Mouse (Mus musculus) right cerebral cortex, postnatal 25 days (tissue): ENCODE measurements around the gene 1810065E05Rik.

Source experiments
- DNase-seq: peaks from one replicate; pipeline ENCODE4 v3.0.0; 2022

Gene 1810065E05Rik

DNA sequence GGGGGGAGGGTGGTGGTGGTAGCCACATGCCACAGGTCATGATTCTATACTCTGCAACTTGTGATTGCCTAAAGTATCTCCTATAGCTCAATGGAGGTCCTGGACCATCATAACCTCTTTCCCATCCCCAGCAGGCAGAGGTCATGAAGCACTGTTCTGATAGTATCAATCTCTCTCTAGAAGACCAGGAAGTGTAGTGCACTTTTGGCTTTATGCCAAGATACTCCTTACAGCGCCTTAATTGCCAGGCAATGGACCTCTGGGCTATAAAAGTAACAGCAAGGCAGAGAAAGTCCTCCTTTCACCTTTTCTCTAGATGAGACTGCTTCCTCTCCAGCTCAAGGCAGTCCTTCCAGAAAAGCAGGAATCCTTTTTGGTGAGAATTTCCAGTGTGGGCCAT lies at the start of gene 1810065E05Rik:
1810065E05Rik (plus strand) TSS at position 297 of the 400 bp plus-strand sequence.
- DNase-seq = no peak

DNA sequence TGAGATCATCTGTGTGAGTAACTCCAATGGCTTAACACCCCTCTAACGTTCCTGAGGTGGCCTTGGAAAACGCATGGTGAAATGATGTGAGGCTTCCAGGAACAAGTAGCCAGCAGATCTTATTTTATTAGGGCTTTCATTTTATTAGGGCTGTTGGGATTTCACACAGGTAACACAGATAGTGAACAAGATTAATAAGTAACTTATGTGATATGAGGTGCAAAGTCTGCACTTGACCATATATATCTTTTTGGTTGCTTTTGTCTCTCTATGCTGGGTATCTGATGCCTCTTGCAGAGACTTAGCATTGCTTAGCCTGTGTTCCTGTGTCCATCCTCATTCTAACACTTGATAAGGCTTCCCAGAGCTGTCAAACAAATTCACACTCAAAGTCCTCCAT lies 43.6 kb upstream of the 1810065E05Rik start:
- DNase-seq = no peak

DNA sequence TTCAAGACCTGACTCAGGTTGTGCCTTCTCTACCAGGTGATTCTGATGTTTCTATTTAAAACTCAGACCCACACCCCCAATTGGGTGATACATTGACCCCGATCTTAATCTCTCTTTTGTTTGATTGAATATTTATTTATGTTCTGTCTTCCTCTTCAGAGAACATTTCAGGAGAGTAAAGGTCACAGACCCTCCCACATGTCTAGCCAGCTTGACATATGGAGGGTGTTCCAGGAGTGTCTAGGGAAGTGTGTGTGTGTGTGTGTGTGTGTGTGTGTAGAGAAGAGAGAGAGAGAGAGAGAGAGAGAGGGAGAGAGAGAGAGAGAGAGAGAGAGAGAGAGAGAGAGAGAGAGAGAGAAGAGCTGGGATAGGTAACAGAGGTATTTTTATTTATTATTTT lies 43.2 kb upstream of the 1810065E05Rik start:
- DNase-seq = no peak

DNA sequence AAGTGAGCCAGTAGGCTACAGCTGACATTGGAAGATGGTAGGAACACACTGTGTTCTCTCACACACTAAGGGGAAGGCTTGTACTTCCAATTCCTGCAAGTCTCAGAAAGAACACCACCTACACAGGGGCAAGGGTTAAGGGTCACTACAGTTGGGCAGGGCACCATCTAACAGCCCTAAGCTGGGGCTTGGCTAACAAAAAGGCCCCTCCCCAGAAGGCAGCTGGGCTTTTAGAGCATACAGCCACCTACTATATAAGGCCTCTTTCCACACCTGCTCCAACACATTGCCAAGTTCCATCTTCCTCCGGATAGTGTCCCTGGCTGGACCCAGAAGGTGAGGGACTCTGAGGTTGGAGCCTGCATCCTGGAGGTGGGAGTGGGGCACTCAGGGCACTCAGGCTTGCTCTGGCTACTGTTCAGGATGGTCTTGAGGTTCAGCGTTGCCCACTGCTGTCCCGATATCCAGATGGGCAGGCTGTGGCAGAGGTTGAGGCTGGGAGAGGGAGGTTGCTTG lies 42.1 kb upstream of the 1810065E05Rik start, which contains the start of gene Lypd8:
Lypd8 (plus strand) TSS at position 281 of the 516 bp plus-strand sequence.
- DNase-seq = no peak

DNA sequence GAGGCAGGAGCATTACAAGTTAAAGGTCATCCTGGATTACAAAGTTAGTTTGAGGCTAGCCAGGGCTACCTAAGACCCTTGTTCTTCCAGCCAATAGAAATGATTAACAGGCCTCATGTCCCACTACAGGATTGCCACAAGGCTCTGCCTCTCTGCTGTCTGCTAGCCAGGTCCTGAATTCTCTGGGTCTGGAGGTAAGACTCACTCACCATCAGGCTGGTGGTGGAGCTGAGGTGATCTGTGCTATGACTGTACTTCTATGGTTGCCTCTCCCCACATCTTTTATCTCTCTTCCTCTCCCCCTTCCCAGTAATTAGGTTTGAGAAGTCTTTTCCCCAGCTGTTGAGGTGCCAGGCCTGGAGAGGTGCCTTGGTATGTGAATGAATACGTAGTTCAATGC lies 41.4 kb upstream of the 1810065E05Rik start:
- DNase-seq = no peak

DNA sequence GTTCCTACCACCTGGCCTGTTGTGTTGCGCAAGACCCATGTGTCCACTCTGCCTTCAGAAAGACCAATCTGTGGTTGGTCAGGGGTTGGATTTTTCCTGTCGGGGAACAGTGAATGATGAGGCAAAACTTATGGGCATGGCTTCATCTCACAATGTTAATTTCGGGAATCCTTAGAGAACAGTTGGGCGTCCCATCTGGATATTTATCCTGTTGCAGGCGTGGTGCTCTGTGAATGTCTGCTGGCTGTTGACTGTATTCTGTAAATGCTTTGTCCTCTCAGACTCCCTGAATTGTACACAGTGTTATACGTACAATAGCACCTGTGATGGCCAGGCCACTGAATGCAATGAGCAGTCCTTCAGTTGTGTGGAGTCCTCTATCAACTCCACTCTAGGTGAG lies 38.4 kb upstream of the 1810065E05Rik start:
- DNase-seq = no peak

DNA sequence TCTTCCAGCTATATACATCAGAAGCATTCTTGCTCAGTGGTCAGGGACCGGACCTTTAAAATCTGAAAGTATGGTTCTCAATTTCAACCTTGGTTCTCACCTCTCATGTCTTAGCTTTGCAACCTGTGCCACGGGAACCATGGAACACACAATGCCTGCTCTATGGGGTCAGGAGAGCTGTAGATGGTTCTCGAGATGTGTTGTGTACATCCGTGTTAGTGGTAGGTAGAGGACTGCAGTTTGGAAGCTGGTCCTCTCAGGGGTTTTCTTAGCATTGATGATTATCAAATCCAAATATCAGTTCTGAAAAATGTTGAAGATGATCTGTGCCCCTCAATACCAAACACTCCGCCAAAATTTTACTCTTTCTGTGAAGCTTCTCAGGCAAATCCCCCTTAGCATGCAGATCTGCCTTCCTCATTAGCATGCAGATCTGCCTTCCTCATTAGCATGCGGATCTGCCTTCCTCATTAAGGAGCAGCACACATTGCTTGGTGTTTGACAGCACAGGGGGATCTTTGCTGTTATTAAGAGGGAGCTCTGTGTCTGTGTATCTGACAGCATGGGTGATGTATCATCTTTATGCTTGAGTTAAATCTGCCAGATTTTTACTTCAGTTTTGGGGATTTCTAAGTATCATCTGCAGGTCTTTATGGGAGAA lies 20.8 kb upstream of the 1810065E05Rik start:
- no peak for DNase-seq

DNA sequence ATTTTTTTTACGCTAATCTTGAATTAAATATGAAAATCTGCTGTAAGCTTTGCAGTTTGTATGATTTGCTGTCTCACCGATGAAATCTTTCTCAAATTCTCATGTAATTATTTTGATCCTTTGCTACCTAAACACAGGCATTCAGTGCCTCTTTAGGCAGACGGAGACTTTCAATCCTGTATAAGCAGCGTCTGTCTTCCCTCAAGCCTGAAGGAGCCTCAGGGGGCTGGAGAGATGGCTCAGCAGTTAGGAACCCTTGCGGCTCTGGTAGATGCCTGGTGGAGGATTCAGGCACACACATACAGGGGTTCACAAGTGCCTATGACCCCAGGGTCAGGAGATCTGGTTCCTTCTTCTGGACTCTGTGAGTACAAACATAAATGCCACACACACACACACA lies 20.3 kb upstream of the 1810065E05Rik start:
- DNase-seq = no peak

DNA sequence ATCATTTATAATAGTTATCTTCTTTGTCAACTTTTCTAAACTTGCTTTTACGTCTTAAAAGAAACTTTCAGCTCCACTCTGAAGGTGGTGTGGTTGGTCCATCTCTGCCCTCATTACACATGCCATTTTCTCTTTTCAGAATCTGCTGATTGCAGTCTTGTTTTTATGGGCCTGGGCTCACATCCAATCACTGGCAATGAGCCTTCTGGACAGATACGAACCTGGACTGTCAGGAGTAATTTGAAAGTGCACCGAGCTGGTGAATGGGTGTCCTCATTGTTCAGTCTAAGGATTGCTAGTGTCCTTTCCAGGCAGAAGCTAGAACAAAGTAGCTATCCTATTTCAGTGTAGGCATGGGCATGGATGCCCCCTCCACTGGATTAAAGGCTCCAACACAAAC lies 12.8 kb upstream of the 1810065E05Rik start:
- DNase-seq = no peak

DNA sequence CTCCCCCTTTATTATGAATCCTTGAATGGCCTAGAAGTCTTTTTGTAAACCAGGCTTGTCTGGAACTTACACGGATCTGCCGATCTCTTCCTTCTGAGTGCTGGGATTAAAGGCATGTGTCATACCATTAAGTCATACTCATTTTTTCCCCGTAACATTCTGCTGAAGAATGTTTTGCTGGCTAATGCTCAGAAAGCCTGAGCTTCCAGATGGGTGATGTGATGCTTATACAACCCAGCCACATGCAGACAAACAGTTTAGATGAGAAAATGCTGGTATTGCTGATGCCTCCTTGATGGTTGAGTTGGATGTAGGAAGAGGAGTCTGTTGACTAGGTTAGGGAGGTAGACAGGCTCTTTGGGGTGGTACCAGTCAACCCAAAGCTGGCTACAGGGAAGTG lies 2.6 kb upstream of the 1810065E05Rik start:
- no peak for DNase-seq

DNA sequence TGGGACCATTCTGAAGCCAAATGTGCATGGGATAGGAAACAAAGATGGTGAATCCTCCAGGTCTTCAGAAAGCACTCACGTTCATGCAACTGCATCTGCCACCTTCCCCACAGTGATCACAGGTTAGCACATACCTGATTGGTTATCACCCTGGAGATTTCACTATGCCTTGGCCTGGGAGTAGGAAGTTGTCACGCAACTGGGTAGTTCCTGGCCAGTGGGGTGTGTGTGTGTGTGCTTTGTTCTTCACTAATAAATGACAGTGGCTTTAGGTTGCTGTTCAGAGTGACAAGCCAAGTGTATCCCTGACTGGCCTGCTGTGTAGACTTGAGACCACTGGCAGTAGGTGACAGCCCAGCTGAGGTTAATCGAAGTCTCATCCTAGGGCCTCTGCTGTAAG lies 11.3 kb downstream of the 1810065E05Rik start, which contains the start of gene Gm12253:
Gm12253 (plus strand) TSS at position 301 of the 400 bp plus-strand sequence.
- no peak for DNase-seq

DNA sequence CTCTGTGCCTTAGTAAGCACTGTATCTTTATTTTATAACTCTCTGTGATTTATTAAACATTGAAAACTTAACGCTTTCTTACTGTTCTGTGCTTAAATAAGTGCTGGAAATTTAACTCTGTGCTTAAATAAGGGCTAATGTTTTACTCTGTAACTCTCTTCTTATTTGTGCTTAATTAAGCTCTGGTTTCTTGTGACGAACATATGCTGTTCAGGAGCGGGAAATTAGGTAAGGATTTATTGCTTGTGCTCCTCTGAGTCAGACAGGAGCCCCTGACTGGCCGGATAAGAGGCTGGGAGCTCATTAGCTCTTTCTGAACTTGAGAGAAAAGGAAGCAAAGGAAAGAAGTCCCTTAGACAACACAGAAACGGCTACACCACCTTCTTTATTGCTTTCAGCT lies 17.0 kb downstream of the 1810065E05Rik start:
- no peak for DNase-seq

DNA sequence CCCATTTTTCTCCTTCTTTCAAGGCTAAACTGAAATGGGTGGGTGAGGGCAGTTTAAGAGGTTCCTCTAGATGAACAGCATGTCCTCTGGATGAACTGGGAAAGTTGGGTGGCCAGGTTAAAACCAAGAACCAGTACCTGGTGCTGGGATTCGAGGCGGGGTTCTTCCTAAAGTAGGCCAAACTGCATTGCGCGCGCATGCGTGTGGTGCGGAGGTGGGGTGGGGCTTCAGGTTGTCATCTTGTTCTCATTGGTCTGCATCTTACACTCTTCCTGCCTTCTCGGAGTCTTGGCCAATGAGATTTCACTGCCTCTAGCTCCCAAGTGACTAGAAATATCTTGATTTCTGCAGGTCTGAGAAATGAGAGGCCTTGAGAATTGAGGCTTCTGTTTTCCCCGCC lies 31.8 kb downstream of the 1810065E05Rik start, which contains the start of gene Lypd9:
Lypd9 (minus strand) TSS at position 165 of the 400 bp plus-strand sequence.
- no peak for DNase-seq

DNA sequence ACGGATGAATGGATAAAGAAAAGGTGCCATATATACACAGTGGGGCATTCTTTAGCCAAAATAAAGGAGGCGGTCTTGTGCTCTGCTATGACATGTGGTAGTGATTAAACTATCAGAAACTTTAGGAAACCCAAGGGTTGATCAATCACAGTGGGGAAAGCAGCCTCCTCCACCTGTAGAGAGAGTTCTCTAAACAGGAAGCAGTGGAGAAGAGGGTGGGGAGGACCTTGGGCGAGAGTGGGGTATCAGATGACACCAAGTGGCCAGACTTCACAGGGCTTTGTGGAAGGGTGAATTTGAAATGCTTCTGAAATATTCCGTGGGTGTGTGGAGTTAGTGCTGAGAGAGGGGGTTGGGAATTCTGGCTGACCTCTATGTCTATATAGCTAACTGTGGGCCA lies 32.7 kb downstream of the 1810065E05Rik start:
- no peak for DNase-seq

DNA sequence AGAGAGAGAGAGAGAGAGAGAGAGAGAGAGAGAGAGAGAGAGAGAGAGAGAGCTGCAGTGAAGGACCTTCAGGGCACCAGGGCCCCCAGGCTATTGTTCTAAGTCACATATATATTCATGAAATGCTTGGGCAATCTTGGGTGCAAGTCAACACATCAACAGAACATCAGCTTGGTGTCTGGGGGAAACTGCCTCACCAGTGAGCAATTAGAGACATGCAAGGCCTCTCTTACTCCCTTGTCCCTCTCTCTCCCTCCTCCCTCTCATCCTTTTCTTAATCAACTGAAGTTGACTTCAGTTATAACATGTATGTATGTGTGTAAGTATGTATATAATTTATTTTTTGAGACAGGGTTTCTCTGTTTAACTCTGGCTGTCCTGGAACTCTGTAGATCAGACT lies 41.3 kb downstream of the 1810065E05Rik start, which contains the start of gene Olfr30:
Olfr30 (minus strand) TSS at position 101 of the 400 bp plus-strand sequence.
- DNase-seq = no peak
